Mouse (Mus musculus) liver, embryonic 16.5 days (tissue): ENCODE data around the gene Klk8. TPM values are rescaled to one million over a fixed set of nuclear protein-coding genes. Genes with fewer than 3 reads are reported as not detected.

Experiments used
- ATAC-seq: fragments of 200-750 bp; cut with Nextera tagmentation; 2 replicates; pipeline ENCODE4 v1.8.0; 2017; ENCODE audit warnings: low read depth, mild to moderate bottlenecking, moderate number of reproducible peaks, moderate library complexity
- H3K27ac ChIP-seq: fragments of 300-500 bp; sonication (generic); 2 replicates; pipeline ENCODE4 v1.5.1; 2014; ENCODE audit warnings: mild to moderate bottlenecking, low read length
- H3K27me3 ChIP-seq: fragments of 300-500 bp; sonication (generic); 2 replicates; pipeline ENCODE4 v1.6.1; 2014; ENCODE audit warnings: low read depth, low read length, mixed read lengths; ENCODE audit not compliant: control insufficient read depth, insufficient read depth
- H3K36me3 ChIP-seq: fragments of 300-500 bp; sonication (generic); 2 replicates; pipeline ENCODE4 v1.6.1; 2014; ENCODE audit warnings: mild to moderate bottlenecking; ENCODE audit not compliant: control insufficient read depth, insufficient read depth
- H3K4me1 ChIP-seq: fragments of 300-500 bp; sonication (generic); 2 replicates; pipeline ENCODE4 v1.6.1; 2014; ENCODE audit warnings: low read depth, low read length, mixed read lengths; ENCODE audit not compliant: control insufficient read depth
- H3K4me2 ChIP-seq: fragments of 300-500 bp; sonication (generic); 2 replicates; pipeline ENCODE4 v1.6.1; 2014; ENCODE audit warnings: low read depth, low read length, mixed read lengths
- H3K4me3 ChIP-seq: fragments of 300-500 bp; sonication (generic); 2 replicates; pipeline ENCODE4 v1.5.1; 2014; ENCODE audit warnings: low read depth, mild to moderate bottlenecking, low read length
- H3K9ac ChIP-seq: fragments of 300-500 bp; sonication (generic); 2 replicates; pipeline ENCODE4 v1.6.1; 2014; ENCODE audit warnings: low read depth, low read length
- H3K9me3 ChIP-seq: fragments of 300-500 bp; sonication (generic); replicated peaks from 2 replicates; pipeline ENCODE4 v1.6.1; 2016; ENCODE audit warnings: low read length; ENCODE audit not compliant: control insufficient read depth
- WGBS: fragments of 180-500 bp; shearing (Covaris S2); extraction: QIAGEN DNeasy Blood & Tissue Kit; methylation state at CpG from one replicate; pipeline ENCODE4 v1.1.7; 2014; ENCODE audit not compliant: insufficient replicate concordance; 5-methylcytosine and 5-hydroxymethylcytosine counted together
- polyA plus RNA-seq: library from polyadenylated mRNA; unstranded; fragments of >200 nt; fragmentation: Nextera tagmentation; extraction: Ambion mirVana; gene quantifications from 2 replicates; pipeline ENCODE4 v1.2.1, GENCODE M21; 2015

The Klk8 gene
- 4.3 and 5.1 TPM in 2 replicates for polyA plus RNA-seq

GRCm38 (mm10) chr7:43797333-43797769 is at the start of gene Klk8:
Gene Klk8, plus strand, starts transcription at chr7:43797577.
- Histone ChIP-seq H3K4me3 (peak within 1 kb of the TSS; percentile 48), H3K4me1 (no peaks in the 10 kb centered on the region), H3K4me2 (peak within 1 kb of the TSS; percentile 62), H3K36me3 (no peaks in the 10 kb centered on the region), H3K9me3 (no peaks in the 10 kb centered on the region), H3K27me3 (peaks cover 22% of the 10 kb centered on the region), H3K27ac (no peak within 1 kb of the TSS), H3K9ac (no peak within 1 kb of the TSS)
- under 1% methylated on average over 28 of the region's 28 CpGs for WGBS
- no peak for ATAC-seq

GRCm38 (mm10) chr7:43747788-43748187 is 49.6 kb upstream of the Klk8 start:
- Histone ChIP-seq H3K4me3 (no peak overlapping the region), H3K9me3 (no peaks in the 10 kb centered on the region), H3K27me3 (no peaks in the 10 kb centered on the region), H3K27ac (no peak overlapping the region), H3K9ac (no peak overlapping the region), H3K4me2 (no peak overlapping the region), H3K4me1 (no peaks in the 10 kb centered on the region), H3K36me3 (no peaks in the 10 kb centered on the region)
- ATAC-seq, result no peak
- WGBS, result 9% methylated on average over 1 of the region's 1 CpGs

GRCm38 (mm10) chr7:43752806-43753205 is 44.6 kb upstream of the Klk8 start:
- WGBS, result 26% methylated on average over 2 of the region's 2 CpGs
- no peak overlapping the region for H3K4me3 ChIP-seq
- no peaks in the 10 kb centered on the region for H3K36me3 ChIP-seq
- no peaks in the 10 kb centered on the region for H3K9me3 ChIP-seq
- no peak overlapping the region for H3K27ac ChIP-seq
- H3K4me2 ChIP-seq, result no peak overlapping the region
- no peak overlapping the region for H3K9ac ChIP-seq
- ATAC-seq, result no peak
- no peaks in the 10 kb centered on the region for H3K4me1 ChIP-seq
- no peaks in the 10 kb centered on the region for H3K27me3 ChIP-seq

GRCm38 (mm10) chr7:43766484-43766883 is 30.9 kb upstream of the Klk8 start:
- Histone ChIP-seq H3K4me1 (no peaks in the 10 kb centered on the region), H3K27me3 (no peaks in the 10 kb centered on the region), H3K4me3 (no peak overlapping the region), H3K4me2 (no peak overlapping the region), H3K36me3 (no peaks in the 10 kb centered on the region), H3K9ac (no peak overlapping the region), H3K9me3 (no peaks in the 10 kb centered on the region), H3K27ac (no peak overlapping the region)
- WGBS, result 45% methylated on average over 8 of the region's 8 CpGs
- no peak for ATAC-seq

GRCm38 (mm10) chr7:43768597-43768996 is 28.8 kb upstream of the Klk8 start, which contains the start of gene Klk12:
Gene Klk12, plus strand, starts transcription at chr7:43768897.
- H3K4me2 ChIP-seq, result no peak within 1 kb of the TSS
- no peak within 1 kb of the TSS for H3K4me3 ChIP-seq
- H3K9ac ChIP-seq, result no peak within 1 kb of the TSS
- H3K36me3 ChIP-seq, result no peaks in the 10 kb centered on the region
- H3K27ac ChIP-seq, result no peak within 1 kb of the TSS
- 60% methylated on average over 4 of the region's 4 CpGs for WGBS
- H3K9me3 ChIP-seq, result no peaks in the 10 kb centered on the region
- H3K4me1 ChIP-seq, result no peaks in the 10 kb centered on the region
- H3K27me3 ChIP-seq, result no peaks in the 10 kb centered on the region
- ATAC-seq, result no peak

GRCm38 (mm10) chr7:43769636-43770035 is 27.7 kb upstream of the Klk8 start:
- no peak for ATAC-seq
- H3K4me3 ChIP-seq, result no peak overlapping the region
- no peaks in the 10 kb centered on the region for H3K36me3 ChIP-seq
- H3K4me1 ChIP-seq, result no peaks in the 10 kb centered on the region
- H3K27ac ChIP-seq, result no peak overlapping the region
- 79% methylated on average over 8 of the region's 8 CpGs for WGBS
- H3K9ac ChIP-seq, result no peak overlapping the region
- H3K27me3 ChIP-seq, result no peaks in the 10 kb centered on the region
- no peaks in the 10 kb centered on the region for H3K9me3 ChIP-seq
- H3K4me2 ChIP-seq, result no peak overlapping the region

- H3K27me3 ChIP-seq, result no peaks in the 10 kb centered on the region
- no peaks in the 10 kb centered on the region for H3K9me3 ChIP-seq
- ATAC-seq, result no peak
- WGBS, result 76% methylated on average over 10 of the region's 10 CpGs
- no peak overlapping the region for H3K4me2 ChIP-seq
- H3K4me1 ChIP-seq, result no peaks in the 10 kb centered on the region
- H3K36me3 ChIP-seq, result no peaks in the 10 kb centered on the region
- no peak overlapping the region for H3K4me3 ChIP-seq
- no peak overlapping the region for H3K9ac ChIP-seq
- no peak overlapping the region for H3K27ac ChIP-seq
Observed at GRCm38 (mm10) chr7:43770701-43771100, 26.7 kb upstream of the Klk8 start.

GRCm38 (mm10) chr7:43771916-43772315 is 25.5 kb upstream of the Klk8 start:
- no peaks in the 10 kb centered on the region for H3K27me3 ChIP-seq
- ATAC-seq, result no peak

GRCm38 (mm10) chr7:43772901-43773300 is 24.5 kb upstream of the Klk8 start:
- H3K36me3 ChIP-seq, result no peaks in the 10 kb centered on the region
- no peaks in the 10 kb centered on the region for H3K9me3 ChIP-seq
- H3K4me1 ChIP-seq, result no peaks in the 10 kb centered on the region
- H3K27me3 ChIP-seq, result no peaks in the 10 kb centered on the region
- ATAC-seq, result no peak
- H3K27ac ChIP-seq, result no peak overlapping the region
- no peak overlapping the region for H3K4me2 ChIP-seq
- 63% methylated on average over 3 of the region's 3 CpGs for WGBS
- no peak overlapping the region for H3K9ac ChIP-seq
- no peak overlapping the region for H3K4me3 ChIP-seq

More at GRCm38 (mm10) chr7:43771916-43772315, 25.5 kb upstream of the Klk8 start:
- H3K36me3 ChIP-seq, result no peaks in the 10 kb centered on the region
- WGBS, result 68% methylated on average over 6 of the region's 6 CpGs
- H3K4me1 ChIP-seq, result no peaks in the 10 kb centered on the region
- no peak overlapping the region for H3K4me2 ChIP-seq
- no peak overlapping the region for H3K4me3 ChIP-seq
- H3K27ac ChIP-seq, result no peak overlapping the region
- H3K9ac ChIP-seq, result no peak overlapping the region
- H3K9me3 ChIP-seq, result no peaks in the 10 kb centered on the region
